Mouse (Mus musculus) urinary bladder, postnatal 25 days (tissue): ENCODE results near the gene Rbm6.
A peak's percentile ranks its signal among the peaks of the same experiment; 100 is the strongest.

Experiments
- DNase-seq: peaks from one replicate; pipeline ENCODE4 v3.0.0; 2022; ENCODE audit warnings: low spot score

The Rbm6 gene

GRCm38 (mm10) chr9:107873137-107873536 lies at the start of gene Rbm6:
TSS of gene Rbm6 (minus strand) at chr9:107873237.
- no peak for DNase-seq

GRCm38 (mm10) chr9:107919441-107919840 lies 46.4 kb upstream of the Rbm6 start:
- no peak for DNase-seq

- DNase-seq, result no peak
Observed at GRCm38 (mm10) chr9:107918884-107919283, 45.8 kb upstream of the Rbm6 start.

GRCm38 (mm10) chr9:107917895-107918608 lies 45.0 kb upstream of the Rbm6 start:
- DNase-seq, result no peak

- DNase-seq, result no peak
Observed at GRCm38 (mm10) chr9:107914764-107915420, 41.9 kb upstream of the Rbm6 start.

- peak; percentile 58 for DNase-seq
Observed at GRCm38 (mm10) chr9:107910025-107910769, 37.2 kb upstream of the Rbm6 start.

GRCm38 (mm10) chr9:107908410-107909158 lies 35.5 kb upstream of the Rbm6 start:
- DNase-seq, result peak; percentile 40

GRCm38 (mm10) chr9:107907801-107908120 lies 34.7 kb upstream of the Rbm6 start:
- no peak for DNase-seq

- peak; percentile 30 for DNase-seq
Observed at GRCm38 (mm10) chr9:107906967-107907800, 34.1 kb upstream of the Rbm6 start.

- peak; percentile 86 for DNase-seq
Observed at GRCm38 (mm10) chr9:107906252-107906966, 33.4 kb upstream of the Rbm6 start, which contains the start of gene Mst1r. TSS of gene Mst1r (plus strand) at chr9:107906873.

GRCm38 (mm10) chr9:107904726-107905125 lies 31.7 kb upstream of the Rbm6 start:
- DNase-seq, result peak; percentile 88

- DNase-seq, result no peak
Observed at GRCm38 (mm10) chr9:107901627-107901914, 28.5 kb upstream of the Rbm6 start.

- peak; percentile 41 for DNase-seq
Observed at GRCm38 (mm10) chr9:107900840-107901626, 28.0 kb upstream of the Rbm6 start.

- DNase-seq, result no peak
Observed at GRCm38 (mm10) chr9:107899855-107900254, 26.8 kb upstream of the Rbm6 start.

- no peak for DNase-seq
Observed at GRCm38 (mm10) chr9:107898563-107898962, 25.5 kb upstream of the Rbm6 start.

- no peak for DNase-seq
Observed at GRCm38 (mm10) chr9:107891023-107891422, 18.0 kb upstream of the Rbm6 start.

GRCm38 (mm10) chr9:107890260-107890659 lies 17.2 kb upstream of the Rbm6 start:
- DNase-seq, result no peak

GRCm38 (mm10) chr9:107888267-107888850 lies 15.3 kb upstream of the Rbm6 start:
- DNase-seq, result peak; percentile 11

GRCm38 (mm10) chr9:107887804-107888266 lies 14.8 kb upstream of the Rbm6 start, which contains the start of gene Mon1a:
TSS of gene Mon1a (plus strand) at chr9:107888151.
- DNase-seq, result peak; percentile 66
